Mouse (Mus musculus): ENCODE data around the gene Rabep2.
"Not testable (repeated sequence)": the region's sequence is repeated elsewhere in the genome, so short reads cannot be mapped to it uniquely, and the experiment has no call there.

Rabep2 gene

DNA sequence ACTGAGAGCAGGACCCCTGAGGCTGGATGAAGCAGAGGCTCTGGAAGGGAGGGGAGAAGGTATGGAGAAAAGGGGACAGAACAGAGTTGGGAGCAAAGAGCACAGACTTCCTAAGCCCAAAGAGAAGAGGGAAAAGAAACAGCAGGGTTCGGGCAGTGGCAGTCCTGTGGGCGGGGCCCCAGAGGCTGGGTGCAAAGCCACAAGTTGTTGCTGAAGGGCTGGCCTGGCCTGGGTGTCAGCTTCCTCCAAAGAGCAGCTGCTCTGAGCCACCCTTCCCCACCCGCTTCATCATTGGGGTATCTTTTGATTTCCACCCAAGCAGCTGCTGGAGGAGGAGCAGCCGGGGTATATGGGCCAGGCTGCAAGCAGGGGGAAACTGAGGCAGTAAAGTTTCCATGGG, 35.6 kb downstream of the Rabep2 start:
- no peak for DNase-seq (ENCODE audit: low spot score in 2 of 2)

DNA sequence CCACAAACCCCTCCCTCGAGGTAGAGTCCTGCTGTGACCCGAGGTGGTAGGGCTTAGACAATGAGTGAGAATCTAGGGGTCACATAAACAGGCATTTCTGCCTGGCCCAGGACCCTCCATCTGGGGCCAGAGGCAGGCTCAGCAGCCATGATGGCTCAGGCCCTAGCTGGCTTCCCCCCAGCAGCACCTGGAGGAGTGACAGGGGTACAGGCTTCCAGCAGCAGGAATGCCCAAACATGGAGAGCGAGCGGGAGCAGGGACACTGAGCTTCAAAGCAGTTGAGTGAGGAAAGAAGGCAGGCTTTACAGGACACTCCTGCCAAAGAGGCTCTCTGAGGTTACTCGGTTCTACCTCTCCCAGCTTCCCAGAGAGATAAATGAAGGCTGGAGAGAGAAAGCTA, 36.3 kb downstream of the Rabep2 start:
- no peak for DNase-seq (ENCODE audit: low spot score in 2 of 2)

DNA sequence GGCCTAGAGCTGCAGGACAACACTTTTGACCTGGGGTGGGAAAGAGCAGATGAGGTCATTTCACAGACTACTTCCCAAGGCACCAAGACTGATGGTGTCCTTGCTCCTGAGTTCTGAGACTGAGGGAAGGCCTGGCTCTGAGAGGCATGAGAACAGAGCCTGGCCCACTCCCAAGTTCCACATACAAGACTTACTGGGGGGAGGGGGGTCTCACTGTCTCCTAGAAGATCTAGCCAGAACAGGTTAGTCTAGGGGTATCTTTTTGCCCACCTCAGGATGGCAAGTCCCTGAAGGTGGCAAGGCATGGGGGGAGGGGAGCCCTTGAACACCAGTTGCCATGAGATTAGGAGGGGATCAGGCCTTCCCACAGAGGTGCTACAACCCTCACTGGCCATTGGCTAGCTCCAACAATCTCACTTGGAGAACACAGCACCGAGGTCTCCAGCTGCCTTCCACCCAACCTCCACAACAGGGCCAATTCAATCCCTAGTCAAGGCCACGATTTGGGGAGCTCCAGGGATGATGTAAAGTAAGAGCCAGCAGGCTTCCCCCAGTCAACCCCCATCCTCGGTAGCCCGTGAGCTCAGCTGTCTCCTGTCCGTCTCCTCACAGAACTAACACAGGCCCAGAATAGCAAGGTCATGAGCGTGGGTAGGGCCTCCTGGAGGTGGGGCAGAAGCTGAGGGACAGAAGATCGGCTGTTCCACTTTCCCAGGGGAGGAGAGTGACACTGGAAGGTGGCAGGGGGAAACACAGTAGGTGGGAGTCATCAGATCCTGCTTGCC, 36.9 kb downstream of the Rabep2 start:
- no peak for DNase-seq (ENCODE audit: low spot score in 2 of 2)

DNA sequence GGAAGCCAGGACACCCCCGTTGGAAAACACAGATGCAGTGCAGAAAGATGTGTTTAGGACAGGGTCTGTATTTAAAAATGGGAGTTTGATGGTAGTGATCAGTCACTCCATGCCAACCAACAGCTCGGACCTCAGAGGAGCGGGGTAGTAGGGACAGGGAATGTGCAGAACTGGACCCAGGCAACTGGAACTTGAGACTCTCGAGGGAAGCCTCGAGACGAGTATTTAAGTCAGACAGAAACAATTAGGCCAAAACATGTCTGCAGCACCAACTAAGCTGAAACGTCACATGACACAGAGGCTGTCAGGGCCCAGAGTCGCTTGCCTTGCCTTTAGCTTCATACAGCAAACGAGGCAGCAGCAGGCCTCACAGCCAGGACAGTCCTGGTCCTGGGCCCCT, 37.6 kb downstream of the Rabep2 start:
- DNase-seq (ENCODE audit: low spot score in 2 of 2): no peak

DNA sequence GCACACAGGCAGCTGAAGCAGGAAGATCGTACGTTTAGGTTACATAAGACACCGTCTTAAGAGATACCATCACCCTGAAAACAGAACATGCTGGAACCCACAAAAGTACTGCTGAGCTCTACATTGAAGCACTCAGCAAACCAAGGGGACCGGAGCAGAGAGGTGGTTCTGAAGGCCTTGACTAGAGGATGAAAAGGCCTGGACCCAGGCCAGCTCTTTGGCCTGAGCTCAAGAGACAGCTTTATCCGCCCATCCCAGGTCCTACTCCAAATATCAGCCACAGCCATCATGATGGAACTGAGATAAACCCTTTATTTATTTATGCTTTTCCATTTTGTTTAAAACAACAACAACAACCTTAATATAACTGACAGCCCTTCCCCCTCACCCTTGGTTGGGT, 38.1 kb downstream of the Rabep2 start:
- DNase-seq (ENCODE audit: low spot score in 2 of 2): no peak

DNA sequence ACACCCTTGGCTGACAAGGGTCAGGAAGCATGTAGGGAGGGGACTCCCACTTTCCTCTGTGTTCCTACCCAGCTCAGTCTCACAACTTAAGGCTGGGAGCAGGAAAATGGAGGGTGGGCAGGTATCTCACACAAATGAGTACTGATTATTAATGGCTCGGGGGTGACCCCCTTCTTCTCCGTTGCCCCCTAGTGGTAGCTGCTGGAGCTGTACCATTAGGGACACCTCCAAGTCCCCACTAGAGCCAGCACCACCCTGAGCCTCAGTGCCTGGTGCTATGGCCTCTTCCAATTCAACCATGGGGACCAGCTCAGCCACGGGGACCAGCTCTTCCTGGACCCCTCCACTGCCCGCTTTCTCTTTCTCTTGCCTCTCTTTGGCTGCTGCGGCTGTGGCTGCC, 38.7 kb downstream of the Rabep2 start:
- DNase-seq (ENCODE audit: low spot score in 2 of 2): no peak

DNA sequence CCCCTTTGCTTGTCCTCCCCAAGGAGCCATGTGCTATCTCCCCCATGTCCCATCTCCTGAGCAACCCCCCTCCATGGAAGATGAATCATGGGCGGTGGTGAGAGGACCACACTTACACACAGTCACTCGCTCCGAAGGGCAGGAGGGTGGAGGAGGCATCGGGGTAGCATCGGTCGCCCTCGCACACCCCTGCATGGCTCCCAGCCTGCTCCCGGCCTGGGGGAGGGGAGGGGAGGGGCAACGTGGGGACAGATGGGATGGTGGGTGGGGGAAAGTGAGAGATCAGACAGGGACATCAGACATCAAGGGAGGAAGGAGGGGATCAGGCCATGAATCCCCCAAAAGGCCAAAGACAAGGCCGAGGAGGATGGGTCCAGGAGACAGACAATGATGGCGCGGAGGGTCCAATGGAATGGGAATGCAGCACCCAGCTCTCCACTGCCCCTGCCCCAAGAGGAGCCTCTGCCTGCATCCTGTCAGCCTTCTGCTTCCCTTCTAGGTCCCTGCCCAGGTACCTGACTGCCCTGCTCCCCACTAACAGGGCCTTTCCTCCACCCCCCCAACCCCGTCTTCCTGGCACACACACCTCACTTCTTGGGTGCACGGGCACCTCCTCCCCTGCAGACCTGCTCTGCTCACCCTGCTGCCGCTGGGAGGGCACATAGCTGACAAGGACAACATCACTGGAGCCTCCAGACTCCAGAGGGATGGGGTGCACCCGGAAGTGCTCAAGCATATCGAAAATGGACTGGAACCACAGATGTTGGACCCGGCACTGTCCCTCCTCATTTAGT, 39.5 kb downstream of the Rabep2 start:
- no peak for DNase-seq (ENCODE audit: low spot score in 2 of 2)

DNA sequence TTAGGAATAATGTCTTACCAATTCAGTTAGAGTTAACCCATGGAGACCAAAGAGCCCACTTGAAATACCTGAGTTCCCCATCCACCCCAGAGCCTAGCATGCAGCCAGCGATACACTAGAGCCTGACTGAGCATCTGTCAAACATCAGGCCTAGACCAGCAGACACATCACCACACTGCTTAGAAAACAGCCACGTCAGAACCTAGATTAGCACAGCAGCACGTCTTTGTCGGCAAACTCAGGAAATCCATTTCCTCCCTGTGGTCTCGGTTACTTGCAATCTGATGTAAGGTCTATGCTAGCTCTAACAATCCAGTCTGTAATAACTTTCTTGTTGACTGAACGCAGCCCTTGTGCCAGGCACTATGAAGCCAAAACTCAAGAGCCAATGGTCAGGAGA, 41.5 kb downstream of the Rabep2 start:
- DNase-seq (ENCODE audit: low spot score in 2 of 2): no peak

DNA sequence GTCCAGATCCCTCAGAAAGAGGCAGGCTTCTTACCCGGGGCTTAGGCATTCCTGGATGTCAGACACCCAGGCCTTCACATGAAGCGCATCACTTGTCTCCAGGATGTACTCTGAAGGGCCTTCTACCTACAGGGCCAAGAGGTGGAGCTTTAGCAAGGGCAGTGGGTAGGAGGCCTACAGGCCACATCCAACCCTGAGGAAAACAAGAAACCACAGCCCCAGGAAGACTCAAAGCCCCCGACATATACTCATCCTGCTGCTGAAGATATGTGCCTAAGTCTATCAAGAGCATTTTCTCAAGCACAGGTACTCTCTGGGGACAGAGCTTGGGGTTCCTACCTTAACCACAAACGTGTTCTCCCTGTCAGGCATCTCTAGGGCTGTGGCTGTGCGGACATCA, 42.8 kb downstream of the Rabep2 start:
- no peak for DNase-seq (ENCODE audit: low spot score in 2 of 2)

DNA sequence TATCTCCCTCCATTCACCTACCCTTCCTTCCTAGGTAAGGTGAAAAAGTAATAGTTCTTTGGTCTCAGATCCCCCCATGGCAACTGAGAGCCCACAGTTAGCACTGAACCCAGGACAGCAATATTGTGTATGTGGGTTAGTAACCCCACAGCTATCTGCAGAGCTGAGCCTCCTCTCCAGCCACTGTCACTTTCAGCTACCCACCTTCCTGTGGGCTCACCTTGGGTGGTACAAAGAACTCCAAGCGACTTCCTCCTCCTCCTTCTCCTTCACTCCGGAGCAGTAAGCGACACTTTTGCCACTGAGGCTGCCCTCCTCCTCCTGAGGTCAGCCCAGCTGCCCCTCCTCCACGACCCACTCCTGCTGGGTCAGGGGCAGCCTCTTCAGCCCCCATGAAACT, 43.3 kb downstream of the Rabep2 start:
- DNase-seq (ENCODE audit: low spot score in 2 of 2): no peak

DNA sequence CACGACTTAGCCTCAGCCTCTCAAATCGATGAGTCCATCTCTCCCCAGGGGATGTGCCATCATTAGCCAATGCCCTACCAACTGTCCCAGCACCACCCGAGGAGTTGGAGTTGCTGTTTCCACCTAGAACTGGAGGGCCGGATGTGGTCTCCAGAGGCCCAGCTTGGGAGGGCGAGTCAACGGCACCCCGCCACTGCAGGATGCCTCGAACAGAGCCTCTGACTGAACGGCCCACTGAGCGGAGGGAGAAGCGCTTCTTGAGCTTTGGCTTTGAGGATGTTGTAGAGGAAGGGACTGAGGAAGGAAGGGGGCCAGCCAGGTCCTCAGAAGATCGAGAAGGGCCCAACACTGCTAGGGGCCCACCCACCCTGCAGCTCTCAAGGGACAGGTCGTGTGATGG, 43.7 kb downstream of the Rabep2 start:
- DNase-seq (ENCODE audit: low spot score in 2 of 2): no peak

DNA sequence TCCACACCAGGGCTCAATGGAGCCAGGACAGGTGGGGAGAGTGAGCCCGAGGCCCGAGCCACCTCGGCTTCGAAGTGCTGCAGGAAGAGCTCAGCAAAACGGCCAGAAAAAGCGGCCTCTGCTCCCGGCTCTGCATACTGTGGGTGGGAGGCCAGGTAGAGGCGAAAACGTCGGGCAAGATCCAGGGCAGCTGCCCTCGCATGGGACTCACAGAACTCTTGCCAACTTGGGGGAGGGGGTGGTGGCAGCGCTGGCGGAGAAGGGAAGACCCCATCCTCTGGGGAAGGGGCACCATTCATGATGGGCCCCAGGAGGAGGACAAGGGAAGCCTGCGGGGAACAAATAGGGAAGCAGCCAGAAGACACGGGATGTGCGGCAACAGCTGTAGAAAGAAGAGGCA, 44.2 kb downstream of the Rabep2 start:
- no peak for DNase-seq (ENCODE audit: low spot score in 2 of 2)

DNA sequence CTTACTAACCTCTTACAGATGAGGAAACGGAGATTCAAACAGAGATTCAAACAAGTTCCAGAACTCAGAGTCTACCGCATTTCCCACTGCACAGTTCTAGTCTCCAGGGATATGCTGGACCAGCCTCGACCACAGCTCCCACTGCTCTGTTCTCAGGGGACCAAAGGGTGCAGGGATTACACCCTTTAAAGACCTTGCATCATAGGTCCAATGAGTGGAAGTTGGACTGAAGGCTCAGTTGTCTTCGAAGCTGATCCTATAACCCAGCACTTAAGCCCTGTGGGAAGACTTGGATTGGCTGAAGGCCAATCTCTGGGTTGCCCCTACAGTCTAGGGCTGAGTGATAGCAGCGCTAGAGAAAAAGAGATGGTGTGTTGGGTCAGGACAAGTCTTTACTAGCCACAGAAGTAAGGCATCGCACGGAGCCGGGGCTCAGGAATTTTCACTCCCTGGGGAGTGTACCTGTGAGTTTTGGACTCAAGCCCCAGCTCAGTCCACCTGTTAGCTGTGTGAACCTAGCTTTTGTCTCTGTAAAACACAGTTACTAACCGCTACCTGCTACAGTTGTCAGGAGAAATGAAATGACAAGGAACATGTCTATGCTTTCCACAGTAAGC, 45.0 kb downstream of the Rabep2 start:
- no peak for DNase-seq (ENCODE audit: low spot score in 2 of 2)

DNA sequence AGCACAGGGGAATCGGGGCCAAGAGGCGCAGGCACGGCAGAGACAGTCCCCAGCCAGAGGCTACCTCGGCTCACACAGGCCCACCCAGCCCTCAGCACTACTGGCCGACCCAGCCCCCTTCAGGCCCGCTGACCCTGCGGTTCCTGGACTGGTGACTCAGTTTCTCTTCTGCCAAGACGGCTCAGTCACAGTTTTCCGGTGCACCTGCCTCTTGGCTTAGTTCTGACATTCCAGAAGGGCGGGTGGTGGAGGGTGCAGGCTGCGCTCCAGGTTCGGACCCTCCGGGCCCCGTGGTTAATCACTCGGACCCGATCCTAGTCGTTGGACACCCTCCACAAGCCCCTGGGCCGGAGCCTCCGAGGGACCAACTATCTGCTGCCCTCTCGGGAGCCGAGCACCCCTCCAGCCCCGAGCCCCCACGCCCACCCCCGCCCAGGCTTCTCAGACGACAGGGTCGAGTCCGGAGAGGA, 46.0 kb downstream of the Rabep2 start:
- peak; percentile 19 to 20 for DNase-seq (ENCODE audit: low spot score in 2 of 2)

DNA sequence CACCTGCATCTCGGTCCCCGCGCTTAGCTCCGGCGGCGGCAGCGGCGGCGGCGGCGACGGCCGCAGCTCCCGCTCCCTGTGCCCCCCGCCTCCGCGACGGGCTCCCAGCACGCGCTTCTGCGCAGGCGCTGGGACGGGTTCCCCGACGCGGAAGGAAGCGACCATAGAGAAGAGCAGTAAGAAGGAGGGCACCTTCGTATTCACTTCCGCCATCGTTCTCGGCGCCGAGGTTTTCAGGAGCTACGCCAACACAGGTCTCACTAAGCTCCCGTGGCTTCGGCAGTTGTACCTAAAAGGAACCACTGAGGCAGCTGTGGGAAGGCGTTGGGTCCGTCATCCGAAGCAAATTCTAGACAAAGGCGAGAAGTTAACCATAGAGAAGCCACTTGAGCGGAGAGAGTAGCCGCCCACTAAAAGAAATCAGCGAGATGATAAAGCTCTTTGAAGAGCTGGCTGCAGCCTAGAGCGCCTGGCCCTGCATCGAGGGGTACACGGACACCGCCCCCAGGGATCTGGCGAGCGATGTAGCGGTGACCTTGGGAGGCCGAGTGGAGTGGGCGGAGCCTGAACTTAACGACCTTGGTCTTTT, 46.5 kb downstream of the Rabep2 start, which contains the start of gene Sh2b1:
Sh2b1 (minus strand) TSS at position 432 of the 589 bp plus-strand sequence.
- DNase-seq (ENCODE audit: low spot score in 2 of 2): peak; percentile 74 to 83

DNA sequence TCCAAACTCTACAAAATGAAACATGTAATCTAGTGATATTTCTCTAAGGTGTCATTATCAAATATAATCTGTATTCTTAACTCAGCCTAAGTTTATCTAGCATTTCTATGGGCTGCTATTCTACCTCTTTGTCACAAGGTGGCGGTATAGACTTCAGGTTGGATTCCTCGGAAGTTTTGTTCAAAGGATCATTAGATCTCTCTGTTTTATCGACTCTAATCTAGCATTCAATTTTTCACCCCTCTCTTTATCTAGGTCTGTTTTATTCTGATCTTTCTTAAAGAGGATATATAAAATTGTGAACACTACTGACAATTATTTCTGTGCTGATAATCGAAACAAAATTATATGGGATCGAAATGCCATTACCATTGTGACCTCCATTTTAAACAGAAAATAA, 53.1 kb downstream of the Rabep2 start:
- no peak for DNase-seq (ENCODE audit: low spot score in 2 of 2)

DNA sequence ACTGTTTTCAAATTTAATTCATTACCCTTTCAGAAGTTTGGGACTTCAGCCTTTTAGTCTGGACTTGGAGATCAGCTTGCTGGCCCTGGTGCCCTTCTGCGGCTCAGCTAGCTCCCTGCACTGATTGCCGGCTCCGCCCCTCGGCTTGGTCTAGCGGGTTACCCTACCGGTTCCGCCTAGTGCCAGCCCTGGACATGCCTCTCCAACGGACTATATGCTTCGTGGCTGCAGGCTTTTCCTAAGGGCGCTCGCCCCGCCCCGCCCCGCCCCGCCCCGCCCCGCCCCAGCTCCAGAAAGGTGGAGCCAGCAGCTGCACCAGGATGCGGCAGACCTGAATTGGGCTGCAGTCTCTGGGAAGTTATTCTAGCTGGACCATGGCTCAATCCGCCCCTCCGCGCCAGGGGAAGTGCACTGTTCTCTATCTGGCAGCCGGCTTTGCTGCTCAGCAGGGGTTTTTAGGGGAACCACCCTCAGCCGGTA, 53.9 kb downstream of the Rabep2 start:
- peak; percentile 77 to 91 for DNase-seq (ENCODE audit: low spot score in 2 of 2)

DNA sequence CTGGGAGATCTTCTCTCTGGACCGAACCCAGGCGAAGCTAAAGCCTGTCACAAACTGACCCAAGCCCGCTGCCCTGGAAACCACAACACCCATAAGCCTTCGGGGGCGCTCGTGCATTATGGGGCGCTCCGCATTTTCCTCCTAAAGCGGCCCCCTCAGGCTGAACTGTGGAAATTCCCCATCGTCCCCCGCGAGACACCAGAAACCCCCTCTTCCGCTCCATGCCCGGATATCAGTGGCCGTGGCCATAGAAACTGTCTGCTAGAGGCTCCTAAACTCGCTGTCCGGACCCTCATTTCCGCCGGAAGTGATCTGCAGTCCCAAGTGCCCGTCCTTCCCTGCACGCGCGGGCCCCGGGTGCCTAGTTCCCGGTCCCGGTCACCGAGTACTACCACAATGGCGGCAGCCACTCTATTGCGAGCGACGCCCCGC, 58.5 kb downstream of the Rabep2 start, which contains the start of gene Tufm:
Tufm (plus strand) TSS at position 310 of the 432 bp plus-strand sequence.
- DNase-seq (ENCODE audit: low spot score in 2 of 2): peak; percentile 83 to 95

DNA sequence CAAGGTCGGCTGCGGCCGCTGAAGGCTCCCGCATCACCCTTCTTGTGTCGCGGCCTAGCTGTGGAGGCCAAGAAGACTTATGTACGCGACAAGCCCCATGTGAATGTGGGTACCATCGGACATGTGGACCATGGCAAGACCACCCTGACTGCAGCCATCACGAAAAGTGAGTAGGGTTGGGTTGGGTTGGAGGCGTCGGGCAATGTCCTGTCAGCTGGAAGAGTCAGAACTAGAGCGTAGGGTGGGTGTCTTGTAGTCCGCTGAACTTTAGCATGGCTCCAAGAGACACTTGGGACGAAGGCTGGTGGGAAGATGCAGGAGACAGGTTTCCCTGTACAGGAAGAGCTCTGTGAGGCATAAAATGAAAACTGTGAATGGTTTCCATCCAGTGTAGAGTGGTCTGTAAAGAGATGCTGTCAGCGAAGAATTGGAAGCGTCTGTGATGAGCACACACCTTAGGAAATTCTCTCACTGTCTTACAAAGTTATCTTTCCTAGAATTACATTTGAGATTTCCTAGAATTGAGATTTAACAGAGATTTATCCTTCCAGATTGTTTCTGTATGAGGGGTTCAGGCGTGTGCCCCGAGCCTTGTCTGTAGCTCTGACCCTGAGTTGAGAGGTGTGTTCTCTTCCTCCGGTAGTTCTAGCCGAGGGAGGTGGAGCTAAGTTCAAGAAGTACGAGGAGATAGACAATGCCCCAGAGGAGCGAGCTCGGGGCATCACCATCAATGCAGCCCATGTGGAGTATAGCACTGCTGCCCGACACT, 59.2 kb downstream of the Rabep2 start:
- DNase-seq (ENCODE audit: low spot score in 2 of 2): not testable (repeated sequence)

DNA sequence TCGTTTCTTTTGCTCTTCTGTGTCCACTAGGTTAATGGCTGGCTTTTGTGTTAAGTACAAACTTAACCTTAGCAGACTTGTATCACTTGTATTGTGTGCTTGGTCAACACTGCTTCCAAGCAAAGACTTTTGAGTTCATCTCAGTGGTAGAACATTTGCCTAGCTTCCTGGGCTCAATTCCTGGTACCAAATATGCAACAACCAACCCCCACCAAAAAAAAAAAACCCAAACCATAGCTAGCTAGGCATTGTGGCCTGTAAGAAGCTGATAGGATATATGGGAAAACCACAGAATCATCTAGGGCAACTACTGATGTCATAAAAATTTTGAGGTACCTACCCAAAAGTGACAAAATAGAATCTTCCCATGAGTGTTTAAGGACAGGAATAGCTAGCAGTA, 62.4 kb downstream of the Rabep2 start:
- DNase-seq (ENCODE audit: low spot score in 2 of 2): no peak

DNA sequence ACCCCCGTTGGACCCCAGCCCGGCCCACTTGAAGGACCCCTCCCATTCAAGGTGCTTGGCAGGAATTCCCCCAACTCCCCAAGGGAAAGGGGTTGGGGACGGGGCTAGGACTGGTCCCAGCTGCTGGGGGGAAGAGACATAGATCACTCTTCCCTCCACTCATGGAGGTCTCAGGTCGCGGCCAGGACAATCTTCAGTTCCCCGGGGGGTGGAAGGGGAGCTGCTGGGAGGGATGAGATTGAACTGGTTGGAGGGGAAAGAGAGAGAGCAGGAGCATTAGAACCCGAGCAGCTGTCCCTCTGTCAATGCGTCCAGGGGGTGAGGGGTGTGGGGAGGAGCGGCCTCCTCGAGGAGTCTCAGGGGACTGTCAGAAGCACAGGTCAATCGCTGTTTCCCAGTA, 63.4 kb downstream of the Rabep2 start:
- DNase-seq (ENCODE audit: low spot score in 2 of 2): no peak

Measured in urinary bladder, postnatal 36 days (tissue).